Mouse (Mus musculus) thymus, adult 2 months (tissue): ENCODE results near the gene Fut11.

Experiments
- CTCF ChIP-seq: fragments of 200-500 bp; IDR thresholded peaks from 2 replicates; pipeline ENCODE4 v1.5.1; 2012; ENCODE audit warnings: mild to moderate bottlenecking, control low read depth, low read length, moderate library complexity, borderline replicate concordance; ENCODE audit not compliant: control insufficient read depth, poor library complexity, insufficient read depth; ENCODE audit errors: extremely low read depth
- POLR2A ChIP-seq: fragments of 200-500 bp; IDR thresholded peaks from 2 replicates; pipeline ENCODE4 v1.6.1; 2012; ENCODE audit warnings: mild to moderate bottlenecking, low read length, control low read depth, moderate library complexity; ENCODE audit not compliant: control insufficient read depth, poor library complexity, insufficient read depth; ENCODE audit errors: extremely low read depth

- TF ChIP-seq CTCF (no peak), POLR2A (no peak)
Observed at GRCm38 (mm10) chr14:20750503-20750902, 55.7 kb downstream of the Fut11 start.
